Mouse (Mus musculus) right cerebral cortex, postnatal 25 days (tissue): ENCODE measurements around the gene Tmem95.
"Not testable (repeated sequence)": the region's sequence is repeated elsewhere in the genome, so short reads cannot be mapped to it uniquely, and the experiment has no call there.

Experiments used
- DNase-seq: peaks from one replicate; pipeline ENCODE4 v3.0.0; 2022

Tmem95 gene

GRCm38 (mm10) chr11:69880506-69880852 lies 2.7 kb upstream of the Tmem95 start:
- peak; percentile 25 for DNase-seq

GRCm38 (mm10) chr11:69879711-69880110 lies 1.9 kb upstream of the Tmem95 start:
- DNase-seq = no peak

DNA sequence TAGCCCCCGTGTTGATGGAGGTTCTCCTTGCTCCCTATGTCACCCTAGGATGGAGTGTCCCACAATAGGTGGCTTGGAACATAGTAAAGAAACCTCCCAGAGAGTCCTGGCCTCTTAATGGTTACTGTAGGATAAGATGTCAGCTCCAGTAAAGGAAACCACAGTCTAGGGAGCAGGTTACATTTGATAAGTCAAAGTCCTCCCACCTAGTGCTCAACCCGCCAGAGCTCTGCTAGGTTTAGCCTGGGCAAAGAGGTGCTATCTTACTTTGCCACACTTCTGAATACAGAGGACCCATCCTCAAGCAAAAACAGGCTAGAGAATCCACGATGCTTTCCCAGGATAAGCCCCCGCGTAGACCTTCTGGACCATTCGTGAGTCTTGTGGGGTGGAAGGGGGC lies 1.1 kb upstream of the Tmem95 start:
- DNase-seq = no peak

- no peak for DNase-seq
Observed at GRCm38 (mm10) chr11:69878399-69878798, 581 bp upstream of the Tmem95 start.

GRCm38 (mm10) chr11:69876867-69877266 lies 951 bp downstream of the Tmem95 start:
- DNase-seq = peak; percentile 62

DNA sequence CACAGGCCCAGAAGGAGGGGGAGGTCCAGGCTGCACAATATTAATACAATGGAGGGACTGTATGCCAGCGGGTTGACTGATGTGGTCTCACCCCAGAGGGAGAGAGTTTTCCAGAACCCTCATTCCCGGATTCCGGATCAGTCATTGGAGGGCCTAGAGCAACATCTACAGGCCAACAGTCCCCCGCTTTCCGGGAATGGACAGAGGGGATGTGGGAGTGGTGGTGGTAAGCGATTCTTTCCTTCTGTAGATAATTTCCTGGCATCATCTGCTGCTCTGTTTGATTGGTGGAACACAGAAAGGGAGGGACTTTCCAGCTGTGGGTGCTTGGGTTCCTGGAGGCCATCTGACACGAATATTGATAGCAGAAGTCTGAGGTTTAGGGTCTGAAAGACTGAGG lies 1.6 kb downstream of the Tmem95 start:
- no peak for DNase-seq

DNA sequence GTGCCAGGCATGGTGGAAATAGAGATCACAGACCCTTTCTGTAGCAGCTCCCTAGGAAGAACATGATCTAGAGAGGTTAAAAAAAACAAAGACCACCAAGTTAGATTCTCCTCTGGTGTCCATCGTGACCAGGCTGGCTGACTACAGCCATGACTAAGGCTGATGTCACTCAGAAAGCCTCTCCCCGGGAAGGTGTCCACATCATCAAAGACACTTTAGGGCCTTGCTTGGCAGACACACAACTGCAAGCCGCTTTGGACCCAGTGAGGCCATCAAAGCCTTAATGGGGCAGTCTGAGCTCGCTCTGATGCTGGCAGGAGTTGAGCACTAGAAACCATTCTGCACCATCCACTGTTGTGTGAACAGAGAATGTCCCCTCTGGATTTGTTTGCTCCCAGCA lies 5.4 kb downstream of the Tmem95 start:
- DNase-seq = no peak

DNA sequence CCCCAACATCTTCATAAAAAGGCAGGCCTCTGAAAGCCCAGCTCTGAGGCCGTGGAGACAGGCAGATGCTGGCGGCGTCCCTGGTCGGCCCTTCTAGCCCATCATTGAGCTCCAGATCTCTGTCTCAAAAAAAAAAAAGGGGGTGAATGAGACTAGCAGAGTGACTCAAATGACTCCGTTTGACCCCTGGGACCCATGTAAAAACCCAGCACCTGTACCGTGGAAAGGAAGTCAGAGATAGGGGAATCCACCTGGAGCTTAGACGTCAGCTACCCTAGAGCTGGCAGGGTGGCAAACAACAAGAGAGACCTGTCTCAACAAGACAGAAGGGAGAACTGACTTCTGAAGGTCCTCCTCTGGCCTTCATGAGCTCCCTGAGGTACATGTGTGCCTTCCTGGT lies 6.0 kb downstream of the Tmem95 start:
- no peak for DNase-seq

GRCm38 (mm10) chr11:69870289-69871069 lies 7.3 kb downstream of the Tmem95 start:
- DNase-seq = no peak

- no peak for DNase-seq
Observed at GRCm38 (mm10) chr11:69867335-69867734, 10.5 kb downstream of the Tmem95 start.

- no peak for DNase-seq
Observed at GRCm38 (mm10) chr11:69865561-69865960, 12.3 kb downstream of the Tmem95 start.

DNA sequence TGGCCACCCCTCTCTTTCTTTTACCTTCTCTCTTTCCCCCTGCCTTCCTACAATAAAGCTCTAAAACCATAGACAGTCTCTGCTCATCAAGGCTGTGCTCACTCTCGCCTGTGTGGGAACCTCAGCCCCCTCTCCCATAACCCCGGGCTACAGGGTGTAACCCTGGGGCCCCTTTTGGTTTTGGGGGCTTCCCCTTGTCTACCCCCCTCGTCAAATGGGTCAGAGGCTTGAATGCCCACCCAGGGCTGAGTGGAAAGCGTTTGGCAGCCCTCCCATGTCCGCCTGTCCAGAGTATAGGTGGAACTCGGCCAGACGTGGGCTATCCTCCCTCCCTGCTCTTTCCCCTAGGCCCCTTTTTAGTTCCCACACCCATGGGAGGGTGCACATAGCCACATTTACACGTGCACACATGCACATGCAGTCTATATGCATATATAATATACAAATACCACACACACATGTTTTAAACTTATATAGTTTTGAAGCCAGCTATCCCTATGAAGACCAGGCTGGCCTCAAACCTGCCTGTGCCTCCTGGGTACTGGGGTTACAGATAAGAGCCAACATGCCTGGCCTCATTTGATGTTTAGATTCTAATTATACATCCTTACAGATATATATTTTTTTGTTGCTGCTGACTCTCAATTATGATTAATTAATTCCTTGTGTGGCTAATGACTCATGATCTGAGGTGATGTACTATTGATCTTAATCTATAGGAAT lies 13.5 kb downstream of the Tmem95 start:
- no peak for DNase-seq

GRCm38 (mm10) chr11:69863729-69864128 lies 14.1 kb downstream of the Tmem95 start:
- DNase-seq = not testable (repeated sequence)

DNA sequence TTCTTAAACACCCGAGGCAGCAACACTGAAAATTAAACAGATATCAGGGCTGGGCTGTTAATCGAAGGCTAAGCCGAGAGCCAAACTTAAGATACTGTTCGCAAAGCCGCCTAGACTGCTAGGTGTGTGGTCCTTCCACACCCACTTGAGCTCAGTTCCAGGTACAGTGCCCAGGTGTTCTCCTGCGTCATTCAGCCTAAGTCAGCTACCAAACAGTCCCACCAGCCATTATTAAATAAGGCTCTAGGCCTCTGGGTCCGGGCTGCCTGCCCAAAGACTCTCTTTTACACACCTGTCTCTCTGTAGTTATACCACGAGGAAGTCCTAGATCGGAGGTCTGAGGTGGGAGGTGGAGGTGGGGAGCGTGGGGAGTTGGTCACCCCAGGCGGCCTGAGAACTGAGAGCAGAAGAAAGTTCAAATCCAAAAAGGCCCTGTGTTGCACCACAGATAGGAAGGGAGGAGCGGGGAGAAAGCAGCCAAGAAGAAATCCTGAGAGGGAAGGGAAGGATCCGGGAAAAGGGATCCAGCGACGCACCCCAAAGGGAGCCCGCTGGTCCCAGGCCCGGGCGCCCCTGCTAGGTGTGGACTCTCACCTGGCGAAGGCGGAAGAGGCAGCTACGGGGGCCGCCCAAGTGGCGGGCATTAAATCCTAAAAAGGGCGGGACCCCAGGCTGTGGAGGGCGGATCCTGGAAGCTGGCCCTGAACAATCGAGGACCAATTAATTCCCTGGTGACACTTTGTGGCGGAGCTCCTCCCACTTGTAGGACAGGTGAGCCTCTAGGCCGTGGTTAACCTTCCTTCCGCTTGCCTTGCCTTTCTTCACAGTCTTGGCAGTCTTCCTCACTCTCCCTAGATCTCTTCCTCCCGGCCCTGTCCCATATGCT lies 19.5 kb downstream of the Tmem95 start, which contains the start of gene Tnk1:
Tnk1 (minus strand) TSS at position 618 of the 886 bp plus-strand sequence.
- no peak for DNase-seq

GRCm38 (mm10) chr11:69855347-69855746 lies 22.5 kb downstream of the Tmem95 start:
- no peak for DNase-seq

DNA sequence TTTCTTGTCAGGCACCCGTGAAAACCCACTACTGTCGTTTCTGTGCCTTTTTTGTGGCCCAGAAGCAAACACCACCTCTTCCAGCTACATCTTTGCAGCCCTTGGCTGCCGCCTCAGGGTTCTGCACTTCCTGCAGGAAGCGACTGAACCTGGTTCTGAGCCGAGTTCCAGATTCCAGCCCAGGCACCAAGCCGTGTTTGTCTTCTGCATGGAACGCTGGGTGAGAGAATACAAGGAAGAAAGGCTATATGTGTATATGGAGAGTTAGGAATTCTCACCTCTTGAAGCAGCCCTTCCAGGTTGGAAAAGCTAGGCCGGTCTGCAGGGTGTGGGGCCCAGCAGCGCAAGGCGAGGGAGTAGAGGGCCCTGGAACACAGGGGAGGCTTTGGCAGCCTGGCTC lies 23.1 kb downstream of the Tmem95 start:
- no peak for DNase-seq

DNA sequence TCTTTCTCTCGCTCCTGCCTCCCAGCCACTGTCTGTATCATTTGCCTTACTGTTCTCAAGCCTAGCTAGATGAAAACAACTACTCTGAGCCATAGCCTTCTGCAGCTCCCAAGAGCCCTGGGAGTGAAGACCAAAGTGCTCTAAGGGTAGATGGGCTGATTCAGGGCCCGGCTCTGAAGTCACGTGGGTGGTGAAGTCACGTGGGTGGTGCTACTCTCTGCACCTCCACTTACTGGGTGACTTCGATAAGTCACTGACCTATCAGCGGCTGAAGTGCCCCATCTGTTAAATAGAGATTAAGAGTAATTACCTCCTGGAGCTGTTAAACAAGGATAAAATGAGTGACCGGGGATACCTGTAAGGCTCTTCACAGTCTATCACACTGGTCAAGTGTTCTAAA lies 23.8 kb downstream of the Tmem95 start:
- DNase-seq = no peak

- DNase-seq = no peak
Observed at GRCm38 (mm10) chr11:69850754-69851153, 27.1 kb downstream of the Tmem95 start.

DNA sequence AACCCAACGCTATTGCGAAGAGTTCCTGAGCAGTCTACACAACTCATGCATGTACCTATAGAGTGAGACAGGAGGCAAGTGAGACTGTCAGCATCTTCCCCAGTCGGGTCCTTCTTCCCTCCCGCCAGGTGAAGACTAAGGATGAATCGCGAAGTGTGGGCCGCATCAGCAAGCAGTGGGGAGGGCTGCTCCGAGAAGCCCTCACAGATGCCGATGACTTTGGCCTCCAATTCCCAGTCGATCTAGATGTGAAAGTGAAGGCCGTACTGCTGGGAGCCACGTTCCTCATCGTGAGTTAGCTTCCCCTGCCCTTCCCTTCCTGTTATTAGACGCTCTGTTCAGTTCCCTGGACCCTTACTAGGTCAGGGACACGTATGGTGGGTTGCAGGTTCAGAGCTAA lies 27.9 kb downstream of the Tmem95 start:
- DNase-seq = no peak

- DNase-seq = no peak
Observed at GRCm38 (mm10) chr11:69849128-69849527, 28.7 kb downstream of the Tmem95 start.

DNA sequence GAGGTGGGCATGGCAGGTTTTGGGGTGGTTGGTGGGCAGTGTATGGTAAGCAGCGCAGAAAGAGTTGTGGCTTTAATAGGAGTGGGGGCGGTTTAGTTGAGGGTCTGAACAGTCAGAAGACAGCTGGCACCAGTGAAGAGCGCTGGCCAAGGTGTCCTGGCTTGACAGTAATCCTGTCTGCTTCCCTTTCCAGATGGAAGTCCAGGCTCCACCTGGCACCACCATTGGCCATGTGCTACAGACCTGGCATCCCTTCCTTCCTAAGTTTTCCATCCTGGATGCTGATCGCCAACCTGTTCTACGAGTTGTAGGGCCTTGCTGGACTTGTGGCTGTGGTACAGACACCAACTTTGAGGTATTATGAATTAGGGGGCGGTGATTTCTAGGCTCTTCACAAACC lies 29.8 kb downstream of the Tmem95 start:
- no peak for DNase-seq

DNA sequence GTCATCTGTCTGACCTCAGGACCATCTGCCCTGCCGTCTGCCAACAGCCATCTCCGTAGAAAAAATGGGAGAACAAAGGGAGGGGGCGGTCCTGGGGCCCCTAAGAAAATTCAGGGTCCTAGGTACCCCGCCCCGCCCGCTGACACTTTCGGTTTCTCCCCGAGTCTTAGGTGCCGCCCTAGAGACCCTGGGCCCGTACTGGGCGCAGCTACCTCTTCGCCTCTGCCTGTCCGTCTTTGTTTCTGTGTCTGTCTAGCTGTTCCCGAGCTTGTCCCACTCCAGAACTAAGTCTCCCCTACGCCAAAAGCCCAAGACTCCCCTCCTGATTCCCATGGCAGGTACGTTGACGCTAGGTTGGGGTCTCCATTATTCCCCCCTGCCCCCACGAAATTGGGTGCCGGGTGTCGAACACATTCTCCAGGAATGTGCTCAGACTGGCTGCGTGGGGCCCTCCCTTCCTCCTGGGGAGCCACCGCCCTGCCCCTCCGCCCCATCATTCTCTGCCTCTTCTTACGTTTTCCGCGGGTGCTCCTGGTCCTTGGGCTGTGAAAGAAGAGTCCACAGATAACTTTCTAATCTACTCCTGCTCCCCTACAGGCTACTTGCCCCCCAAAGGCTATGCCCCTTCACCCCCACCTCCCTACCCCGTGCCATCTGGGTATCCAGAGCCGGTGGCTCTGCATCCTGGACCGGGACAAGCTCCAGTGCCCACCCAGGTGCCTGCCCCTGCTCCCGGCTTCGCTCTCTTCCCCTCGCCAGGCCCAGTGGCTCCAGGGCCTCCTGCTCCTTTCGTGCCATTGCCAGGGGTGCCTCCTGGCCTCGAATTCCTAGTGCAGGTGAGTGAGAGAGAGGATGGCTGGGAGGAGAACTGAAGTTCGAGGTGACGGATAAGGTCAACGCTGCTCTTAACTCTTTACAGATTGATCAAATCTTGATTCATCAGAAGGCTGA lies 30.8 kb downstream of the Tmem95 start:
- no peak for DNase-seq
